Mouse (Mus musculus) MEL (cell line): ENCODE measurements around the gene Ift52.

Experiments
- CHD1 ChIP-seq: IDR thresholded peaks from 2 replicates; pipeline ENCODE4 v1.6.1; 2012; ENCODE audit warnings: low read depth, mild to moderate bottlenecking, inconsistent platforms, low read length, improper control_type of control experiment
- CTCF ChIP-seq, 3 experiments: IDR thresholded peaks in 2 of 3; conservative IDR thresholded peaks in 1 of 3; 2 replicates each; pipeline ENCODE4 v1.5.1; 2011 to 2012; ENCODE audit warnings: low read length in 3 of 3, low read depth in 2 of 3, mild to moderate bottlenecking in 2 of 3, improper control_type of control experiment in 1 of 3, inconsistent platforms in 1 of 3, mixed read lengths in 1 of 3, moderate library complexity in 1 of 3; ENCODE audit not compliant: control insufficient read depth in 1 of 3, insufficient read depth in 1 of 3, poor library complexity in 1 of 3, severe bottlenecking in 1 of 3
- E2F4 ChIP-seq: IDR thresholded peaks from 2 replicates; pipeline ENCODE4 v1.6.1; 2011; ENCODE audit warnings: low read depth, low read length, improper control_type of control experiment, borderline replicate concordance
- ELF1 ChIP-seq: IDR thresholded peaks from 2 replicates; pipeline ENCODE4 v1.6.1; 2014; ENCODE audit warnings: low read depth, mild to moderate bottlenecking, inconsistent platforms, low read length, improper control_type of control experiment, moderate library complexity
- MAZ ChIP-seq: IDR thresholded peaks from 2 replicates; pipeline ENCODE4 v1.6.1; 2012; ENCODE audit warnings: low read depth, mild to moderate bottlenecking, inconsistent platforms, low read length, improper control_type of control experiment
- MYC ChIP-seq: IDR thresholded peaks from 2 replicates; pipeline ENCODE4 v1.6.1; 2011; ENCODE audit warnings: low read depth, mild to moderate bottlenecking, low read length, improper control_type of control experiment, moderate library complexity
- POLR2A ChIP-seq, 2 experiments: IDR thresholded peaks; 2 replicates each; pipeline ENCODE4 v1.6.1; 2011 to 2012; ENCODE audit warnings: low read length in 2 of 2, mild to moderate bottlenecking in 2 of 2, control low read depth in 1 of 2, improper control_type of control experiment in 1 of 2, low read depth in 1 of 2, moderate library complexity in 1 of 2; ENCODE audit not compliant: control insufficient read depth in 1 of 2, insufficient read depth in 1 of 2, poor library complexity in 1 of 2
- POLR2AphosphoS2 ChIP-seq: IDR thresholded peaks from 2 replicates; pipeline ENCODE4 v1.6.1; 2011; ENCODE audit warnings: low read length, improper control_type of control experiment
- SIN3A ChIP-seq: IDR thresholded peaks from 2 replicates; pipeline ENCODE4 v1.6.1; 2012; ENCODE audit warnings: low read length, improper control_type of control experiment, inconsistent platforms
- TBP ChIP-seq: IDR thresholded peaks from 2 replicates; pipeline ENCODE4 v1.8.0; 2011; ENCODE audit warnings: low read depth, low read length, improper control_type of control experiment
- TCF12 ChIP-seq: IDR thresholded peaks from 2 replicates; pipeline ENCODE4 v1.6.1; 2014; ENCODE audit warnings: low read depth, mild to moderate bottlenecking, inconsistent platforms, low read length, improper control_type of control experiment, moderate library complexity
- ZMIZ1 ChIP-seq: IDR thresholded peaks from 2 replicates; pipeline ENCODE4 v1.6.1; 2012; ENCODE audit warnings: low read depth, mild to moderate bottlenecking, inconsistent platforms, low read length, improper control_type of control experiment, moderate library complexity

GRCm38 (mm10) chr2:163062119-163062508, 45.0 kb downstream of the Ift52 start:
- no peak for TF ChIP-seq CTCF (IDR thresholded peaks at IDR 0.05 in 2 of 3, conservative IDR thresholded peaks at IDR 0.05 in 1 of 3; ENCODE audit: control insufficient read depth in 1 of 3, insufficient read depth in 1 of 3, low read depth in 2 of 3, low read length in 3 of 3, poor library complexity in 1 of 3, severe bottlenecking in 1 of 3)
- no peak for TF ChIP-seq POLR2A (IDR thresholded peaks at IDR 0.05; ENCODE audit: control insufficient read depth in 1 of 2, insufficient read depth in 1 of 2, low read depth in 1 of 2, low read length in 2 of 2, poor library complexity in 1 of 2)
- TF ChIP-seq TBP, result no peak
- no peak for TF ChIP-seq ELF1
- no peak for TF ChIP-seq POLR2AphosphoS2
- no peak for TF ChIP-seq TCF12
- TF ChIP-seq MYC, result no peak
- TF ChIP-seq ZMIZ1, result no peak
- TF ChIP-seq E2F4, result no peak
- no peak for TF ChIP-seq MAZ
- TF ChIP-seq CHD1, result no peak
- no peak for TF ChIP-seq SIN3A
